Mouse (Mus musculus): ENCODE measurements around the gene Pex11g.

GRCm38 (mm10) chr8:3482240-3482740 lies 14.8 kb upstream of the Pex11g start:
- TF ChIP-seq CTCF (IDR thresholded peaks at IDR 0.05; ENCODE audit: low read depth) (no peak), EP300 (IDR thresholded peaks at IDR 0.05; ENCODE audit: low read depth) (no peak)
